Mouse (Mus musculus) cerebellum, adult 11-12 months (tissue): ENCODE measurements around the gene Pnmal1.
"Not testable (repeated sequence)": the region's sequence is repeated elsewhere in the genome, so short reads cannot be mapped to it uniquely, and the experiment has no call there.

Source experiments
- DNase-seq: peaks from one replicate; pipeline ENCODE4 v3.0.0; 2022

The Pnmal1 gene

DNA sequence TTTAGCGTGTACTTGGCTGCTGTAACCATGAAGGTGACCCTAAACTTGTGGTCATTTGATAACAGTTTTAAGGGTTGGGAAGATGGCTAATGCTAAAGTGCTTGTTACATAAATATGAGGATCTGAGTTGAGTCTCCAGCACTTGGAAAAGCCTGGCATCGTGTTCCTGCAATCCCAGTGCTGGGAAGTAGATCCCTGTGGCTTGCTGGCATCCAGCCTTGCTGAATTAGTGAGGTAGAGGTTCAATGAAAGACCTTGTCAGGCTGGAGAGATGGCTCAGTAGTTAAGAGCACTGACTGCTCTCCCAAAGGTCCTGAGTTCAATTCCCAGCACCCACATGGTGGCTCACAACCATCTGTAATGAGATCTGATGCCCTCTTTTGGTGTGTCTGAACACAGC is 5.7 kb upstream of the Pnmal1 start:
- DNase-seq: not testable (repeated sequence)

DNA sequence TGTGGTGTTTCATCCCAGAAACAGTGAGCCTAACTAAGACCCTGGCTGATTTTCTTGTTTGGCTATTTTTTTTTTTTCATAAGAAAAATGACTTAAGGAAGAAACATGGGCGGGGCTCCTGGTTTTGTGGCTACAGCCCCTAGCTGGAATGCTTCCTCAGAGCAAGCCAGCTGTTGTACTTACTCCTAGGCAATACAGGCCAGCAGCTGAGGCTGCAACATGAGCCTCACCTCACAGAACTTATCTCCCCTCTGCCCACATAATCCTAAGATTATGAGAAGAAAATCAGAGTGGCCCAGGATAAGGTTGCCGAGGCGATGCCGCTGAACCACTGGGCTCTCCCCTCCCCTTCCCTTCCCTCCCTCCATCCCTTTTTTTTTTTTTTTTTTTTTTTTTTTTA is 3.8 kb upstream of the Pnmal1 start:
- no peak for DNase-seq

DNA sequence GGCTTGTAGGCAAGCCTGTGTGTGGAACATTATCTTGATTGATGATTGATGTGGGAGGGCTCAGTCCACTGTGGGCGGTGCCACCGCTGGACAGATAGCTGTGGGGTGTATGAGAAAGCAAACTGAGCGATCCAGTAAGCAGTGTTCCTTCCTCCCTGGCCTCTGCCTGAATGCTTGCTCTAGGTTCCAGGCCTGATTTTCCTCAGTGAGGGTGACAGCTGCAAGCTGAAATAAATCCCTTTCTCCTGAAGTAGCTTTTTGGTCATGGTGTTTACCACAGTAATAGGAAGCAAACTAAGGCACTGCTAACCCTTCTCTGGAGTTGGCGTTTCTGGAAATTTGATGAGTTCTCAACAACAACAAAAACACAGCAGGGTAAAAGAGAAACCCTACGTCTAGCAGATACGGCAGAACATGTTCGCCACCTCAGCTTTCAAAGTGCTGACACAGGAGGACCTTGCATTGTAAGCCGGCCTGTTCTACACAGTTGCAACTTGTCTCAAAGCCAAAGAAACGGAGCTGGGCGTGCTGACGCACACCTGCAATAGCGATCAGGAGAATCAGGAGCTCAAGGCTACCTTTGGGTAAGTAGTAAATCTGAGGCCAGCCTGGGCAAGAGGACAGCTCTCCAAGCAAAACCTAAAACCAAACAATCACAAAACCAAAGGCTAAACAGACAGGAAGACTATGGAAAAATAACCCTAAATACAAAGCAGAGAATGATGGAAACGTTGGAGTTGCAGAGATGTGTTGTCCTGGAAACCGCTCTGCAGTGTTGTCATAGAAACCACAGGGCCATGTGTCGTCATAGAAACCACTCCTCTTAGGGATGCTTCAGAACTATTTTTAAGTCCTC is 2.8 kb upstream of the Pnmal1 start:
- DNase-seq: no peak

DNA sequence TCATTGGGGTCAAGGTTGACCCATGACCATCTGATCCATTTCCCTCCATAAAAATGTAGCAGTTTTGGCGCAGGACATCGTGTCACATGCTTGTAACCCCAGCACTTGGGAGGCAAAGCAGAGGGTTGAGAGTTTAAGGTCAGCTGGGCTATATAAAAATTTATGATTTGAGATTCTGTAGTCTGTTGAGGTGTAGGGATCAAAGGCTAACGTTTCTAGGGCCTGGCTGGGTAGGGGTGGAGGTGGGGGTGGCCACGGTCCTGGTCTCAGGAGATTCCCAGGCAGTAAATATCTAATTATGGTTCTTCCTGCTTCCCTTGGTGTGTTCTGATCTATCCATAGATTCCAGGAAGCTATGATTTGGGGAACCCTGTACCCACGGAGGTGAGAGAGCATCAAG is 2.2 kb downstream of the Pnmal1 start:
- DNase-seq: no peak

DNA sequence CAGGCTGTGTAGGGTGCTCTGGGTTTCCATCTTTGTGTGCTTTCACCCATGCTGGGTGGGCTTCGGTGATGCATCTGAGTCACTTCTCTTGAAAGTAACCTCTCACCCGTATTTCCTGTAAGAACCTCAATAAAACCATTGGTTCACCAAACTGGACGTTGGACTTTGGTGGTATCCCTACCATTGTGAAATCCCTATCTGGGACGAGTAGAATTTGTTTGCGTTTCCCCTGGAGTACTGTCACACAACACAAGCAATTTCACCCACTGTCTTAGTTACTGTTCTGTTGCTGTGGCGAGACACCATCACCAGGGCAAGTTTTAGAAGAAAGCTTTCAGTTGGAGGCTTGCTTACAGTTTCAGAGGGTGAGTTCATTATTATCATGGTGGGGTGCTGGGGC is 8.9 kb downstream of the Pnmal1 start:
- no peak for DNase-seq

DNA sequence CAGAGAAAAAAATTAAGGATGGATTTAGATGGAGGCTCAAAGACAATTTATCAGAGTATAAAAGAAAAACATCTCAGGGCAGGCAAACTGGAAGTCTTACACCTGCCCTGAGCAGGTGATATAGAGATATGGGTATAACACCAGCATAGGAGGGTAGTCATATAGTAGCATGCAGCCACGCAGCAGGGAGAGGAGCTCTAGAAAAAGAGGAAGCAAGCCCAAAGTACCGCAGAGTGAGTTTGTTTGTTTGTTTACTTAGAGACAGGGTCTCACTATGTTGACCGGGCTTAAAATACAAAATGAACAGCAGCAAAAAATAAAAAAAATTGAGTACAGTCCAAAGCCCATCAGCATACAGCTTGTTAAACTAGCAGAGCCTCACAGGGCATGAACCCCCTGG is 11.7 kb downstream of the Pnmal1 start:
- no peak for DNase-seq

DNA sequence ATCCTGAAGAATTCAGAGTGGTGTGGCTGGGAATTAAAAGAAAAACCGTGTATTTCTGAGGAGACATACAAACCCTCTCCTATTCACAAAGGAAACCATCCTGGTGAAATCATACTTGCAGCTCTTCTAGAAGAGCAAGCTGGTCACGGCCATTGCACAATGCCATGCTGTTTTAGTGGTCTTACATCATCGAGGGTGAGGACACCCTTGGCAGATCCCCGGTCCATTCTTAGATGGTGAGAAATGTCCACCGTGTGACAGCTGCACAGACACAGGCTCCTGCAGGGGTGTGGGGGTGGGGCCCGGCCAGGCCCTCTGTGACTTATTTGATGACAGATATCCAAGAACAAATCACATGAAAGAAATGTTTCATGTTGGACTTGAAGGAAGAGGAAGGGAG is 14.5 kb downstream of the Pnmal1 start:
- DNase-seq: no peak

DNA sequence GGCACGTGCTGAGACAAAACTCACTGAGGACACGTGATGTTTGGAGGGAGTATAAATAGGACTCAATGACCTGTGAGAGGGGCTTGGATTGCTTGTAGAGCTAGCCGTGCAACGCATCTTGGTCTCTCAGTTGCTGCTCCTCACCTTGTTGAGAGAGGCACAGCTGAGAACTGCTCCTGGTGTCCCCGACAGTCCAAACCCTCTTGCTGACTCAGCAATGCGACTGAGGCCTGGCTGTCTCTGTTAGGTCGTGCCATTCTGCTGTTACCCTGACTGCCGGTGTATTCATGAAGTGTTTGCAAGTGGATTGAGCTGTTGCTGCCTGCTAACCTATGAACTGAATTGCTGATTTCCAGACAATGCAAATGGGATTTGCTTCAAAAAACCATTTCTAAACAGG is 16.8 kb downstream of the Pnmal1 start:
- no peak for DNase-seq

DNA sequence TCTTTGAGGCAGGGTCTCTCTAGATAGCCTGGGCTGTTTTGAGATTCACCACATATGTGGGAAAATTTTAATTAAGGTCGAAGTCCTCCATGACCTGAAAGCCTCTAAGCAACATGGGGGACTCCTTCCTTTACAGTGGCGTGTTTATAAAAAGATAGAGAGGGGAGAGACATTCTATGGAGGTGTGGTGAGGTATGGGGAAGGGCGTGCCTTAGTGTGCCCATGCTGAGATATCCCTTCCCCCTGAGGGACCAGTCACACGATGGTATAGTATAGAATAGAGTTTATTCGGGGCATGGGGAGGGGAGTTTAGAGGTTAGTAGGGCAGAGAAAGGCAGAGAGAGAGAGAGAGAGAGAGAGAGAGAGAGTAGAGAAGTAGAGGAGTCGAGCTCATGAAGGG is 18.7 kb downstream of the Pnmal1 start:
- DNase-seq: no peak

DNA sequence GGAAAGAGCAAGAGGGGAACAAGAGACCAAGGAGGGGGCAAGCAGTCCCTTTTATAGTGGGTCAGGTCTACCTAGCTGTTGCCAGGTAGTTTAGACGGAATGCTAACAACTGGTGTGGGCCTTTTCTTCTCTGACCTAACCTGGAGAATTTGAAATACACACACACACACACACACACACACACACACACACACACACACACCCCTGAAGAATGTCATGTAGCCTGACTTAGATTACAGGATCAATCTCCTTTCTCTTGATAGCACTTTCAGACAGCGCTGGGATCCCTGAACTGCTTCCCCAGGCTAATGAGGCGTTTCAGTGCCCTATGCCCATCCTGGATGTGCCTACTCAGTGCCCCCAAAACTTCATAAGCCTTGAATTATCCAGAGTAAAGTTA is 19.1 kb downstream of the Pnmal1 start:
- no peak for DNase-seq

DNA sequence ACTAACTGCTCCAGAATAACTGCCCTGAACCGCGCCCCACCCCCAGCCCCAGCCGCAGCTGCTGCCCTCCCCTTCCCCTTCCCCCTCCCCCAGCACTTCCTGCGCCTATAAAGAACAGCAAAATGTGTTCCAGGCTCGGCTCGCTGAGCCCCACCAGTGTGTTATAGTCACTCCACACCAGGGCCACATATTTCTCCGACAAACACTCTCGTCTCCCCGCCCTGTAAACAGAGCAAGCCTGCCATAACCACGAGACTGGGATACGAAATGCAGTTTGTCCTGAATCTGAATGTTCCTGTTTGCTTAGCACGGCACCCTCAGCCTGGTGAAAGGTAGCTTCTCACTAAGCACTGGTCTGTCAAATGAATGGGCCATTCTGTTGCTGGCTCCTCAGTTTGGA is 20.9 kb downstream of the Pnmal1 start:
- DNase-seq: no peak

DNA sequence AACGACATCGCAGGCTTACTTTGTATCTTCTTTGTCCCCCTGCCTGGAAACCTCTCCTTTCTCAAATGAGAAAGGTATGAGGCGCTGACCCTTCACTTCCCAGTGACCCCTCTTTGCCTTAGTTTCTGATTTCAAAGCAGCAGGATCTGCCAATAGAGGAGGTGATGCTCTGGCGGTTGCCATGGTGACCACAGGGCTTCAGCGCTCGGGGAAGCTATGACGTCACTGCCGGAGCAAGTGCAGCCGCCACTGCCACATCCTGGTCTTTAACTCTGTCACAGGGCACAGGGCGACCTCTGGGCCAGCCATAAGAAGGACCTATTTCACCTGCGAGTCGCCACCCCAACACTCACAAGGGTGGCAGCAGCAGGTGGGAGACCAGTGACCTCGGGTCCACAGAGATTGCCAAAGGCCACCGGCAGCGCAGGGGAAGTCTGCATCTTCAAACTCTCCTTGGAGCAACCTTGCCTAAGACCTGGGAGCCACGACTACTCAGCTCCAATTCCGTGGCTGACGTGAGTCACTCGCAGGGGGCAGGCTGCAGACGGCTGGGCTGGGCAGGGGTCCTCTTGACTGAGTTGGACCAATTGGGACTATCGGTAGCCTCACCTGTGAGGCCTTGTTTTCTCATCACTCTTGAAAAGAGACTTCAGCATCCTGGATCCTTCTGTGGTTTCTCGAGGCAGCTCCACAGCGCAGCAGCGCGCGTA is 23.5 kb downstream of the Pnmal1 start, which contains the start of gene Gm42372:
Gene Gm42372, plus strand, starts transcription at position 228 of the 710 bp plus-strand sequence.
- peak; percentile 90 for DNase-seq

DNA sequence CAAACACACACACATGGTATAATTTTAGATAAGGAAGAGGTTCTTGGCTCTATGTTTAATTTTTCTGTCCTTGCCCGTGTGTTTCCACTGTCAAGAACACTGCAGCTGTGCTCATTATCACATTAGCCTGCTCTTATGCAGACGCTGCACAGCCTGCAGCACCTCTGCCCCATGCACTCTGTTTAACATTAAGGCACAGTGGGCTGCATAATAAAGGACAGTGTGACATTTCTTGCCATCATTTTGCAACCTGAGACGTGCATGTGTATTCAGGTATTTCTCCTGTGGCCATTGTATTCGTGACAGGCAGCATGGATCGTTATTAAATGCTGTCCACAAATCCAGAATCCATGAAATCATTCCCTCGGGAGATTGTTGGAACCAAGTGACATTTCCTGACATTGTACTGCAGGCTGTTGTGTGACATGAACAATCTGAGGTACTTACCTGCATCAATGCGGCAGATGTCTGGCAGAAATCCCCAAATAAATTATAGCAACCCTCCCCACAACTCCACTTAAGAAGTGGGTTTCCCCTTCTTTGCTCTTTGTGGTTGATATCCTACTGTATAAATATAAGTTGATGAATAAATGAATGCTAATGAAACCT is 28.2 kb downstream of the Pnmal1 start:
- no peak for DNase-seq

DNA sequence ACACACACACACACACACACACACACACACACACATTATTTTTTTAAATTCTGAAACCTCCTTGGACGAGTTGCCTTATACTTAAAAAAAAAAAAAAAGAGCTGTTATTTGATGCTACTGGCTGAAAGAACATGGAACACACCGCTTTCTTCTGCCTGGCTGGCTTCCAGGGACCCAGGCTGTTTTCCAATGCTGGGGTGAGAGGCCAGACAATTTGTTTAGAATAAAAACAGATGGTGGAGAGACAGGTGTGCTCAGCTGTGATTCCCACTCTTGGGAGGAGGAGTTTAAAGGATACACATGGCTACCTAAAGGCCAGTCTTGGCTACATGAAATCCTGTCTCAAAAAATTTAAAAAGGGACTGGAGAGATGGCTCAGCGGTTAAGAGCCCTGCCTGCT is 28.9 kb downstream of the Pnmal1 start:
- DNase-seq: peak; percentile 43

DNA sequence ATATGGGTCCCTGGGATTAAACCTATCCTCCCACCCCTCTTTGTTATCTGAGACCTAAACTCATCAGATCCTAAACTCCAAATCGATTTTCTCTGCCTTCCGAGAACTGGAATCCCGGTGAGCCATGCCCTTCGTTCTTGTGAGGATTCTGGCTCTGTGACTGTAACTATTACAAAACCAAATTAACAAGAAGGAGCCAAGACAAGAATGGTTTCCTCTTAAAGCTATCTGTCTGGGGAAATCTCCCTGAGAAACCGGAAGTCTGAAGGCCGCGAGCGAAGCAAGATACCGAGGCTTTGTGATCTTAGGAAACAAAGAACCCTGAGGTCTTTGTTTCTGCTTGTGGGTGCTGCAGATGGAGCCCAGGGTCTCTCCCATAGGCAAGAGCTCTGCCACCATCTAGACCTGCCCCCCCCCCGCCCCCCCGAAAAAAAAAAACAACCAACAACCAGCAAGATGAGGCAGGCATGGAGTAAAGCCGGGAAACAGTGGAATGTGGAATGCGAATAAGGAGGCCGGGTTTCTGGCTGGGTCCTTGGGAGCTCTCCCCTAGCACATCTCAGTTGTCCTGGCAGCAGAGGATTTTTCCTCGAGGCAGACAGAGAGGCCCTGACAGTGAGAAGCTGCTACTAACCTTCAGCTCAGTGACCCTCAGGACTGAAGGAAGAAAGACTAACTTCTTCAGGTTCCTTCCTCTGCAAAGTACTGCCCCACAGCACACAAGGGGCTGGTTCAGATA is 30.7 kb downstream of the Pnmal1 start:
- no peak for DNase-seq

DNA sequence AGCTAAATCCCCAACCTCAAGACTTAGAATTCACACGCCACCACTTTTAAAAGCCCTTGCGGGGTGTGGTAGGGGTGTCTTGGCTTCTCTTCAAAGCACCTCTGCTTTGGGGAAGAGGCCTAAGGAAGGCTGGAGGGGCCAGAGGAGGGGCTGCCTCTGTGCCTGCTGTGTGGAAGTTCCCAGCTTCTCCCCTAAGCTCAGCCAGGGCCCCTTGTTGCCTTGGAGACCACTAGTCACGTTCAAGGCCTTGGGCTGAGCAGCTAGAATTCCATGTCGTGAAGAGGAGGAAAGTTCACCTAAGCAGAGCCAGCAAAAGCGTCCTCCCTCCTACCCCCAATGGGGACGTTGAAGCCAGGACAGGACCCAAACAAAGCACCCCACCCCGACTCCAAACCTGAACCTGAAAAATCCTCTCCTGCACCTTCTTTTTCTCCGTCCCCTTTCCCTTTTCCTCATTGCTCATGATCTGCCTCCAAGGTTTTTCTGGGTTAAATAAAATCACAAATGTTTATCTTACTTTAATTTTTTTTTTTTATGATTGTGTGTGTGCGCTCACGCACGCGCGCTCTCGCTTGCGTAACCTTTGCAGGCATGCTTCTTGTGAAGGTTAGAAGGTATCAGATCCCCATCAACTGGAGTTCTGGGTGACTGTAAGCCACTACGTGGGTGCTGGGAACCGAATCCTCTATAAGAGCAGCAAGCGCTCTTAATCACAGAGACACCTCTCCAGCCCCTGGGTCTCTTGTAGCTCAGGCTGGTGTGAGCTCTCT is 32.4 kb downstream of the Pnmal1 start:
- DNase-seq: no peak

DNA sequence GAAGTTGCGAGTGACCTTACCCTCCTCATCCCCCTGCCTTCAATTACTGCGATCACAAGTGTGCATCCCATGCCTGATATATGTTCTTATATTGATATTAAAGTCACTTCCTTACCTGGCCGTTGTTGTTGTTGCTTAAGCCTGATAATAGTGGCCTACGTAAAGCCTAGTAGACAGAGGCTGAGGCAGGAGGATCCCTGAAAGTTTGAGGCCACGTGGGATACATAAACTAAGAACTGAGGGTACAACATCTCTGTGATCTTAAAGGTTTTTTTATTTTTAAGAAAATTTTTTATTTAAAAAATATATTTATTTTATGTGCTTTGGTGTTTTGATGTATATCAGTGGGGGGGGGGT is 33.0 kb downstream of the Pnmal1 start, which contains the start of gene Ccdc8:
Gene Ccdc8, plus strand, starts transcription at position 258 of the 357 bp plus-strand sequence.
- no peak for DNase-seq

DNA sequence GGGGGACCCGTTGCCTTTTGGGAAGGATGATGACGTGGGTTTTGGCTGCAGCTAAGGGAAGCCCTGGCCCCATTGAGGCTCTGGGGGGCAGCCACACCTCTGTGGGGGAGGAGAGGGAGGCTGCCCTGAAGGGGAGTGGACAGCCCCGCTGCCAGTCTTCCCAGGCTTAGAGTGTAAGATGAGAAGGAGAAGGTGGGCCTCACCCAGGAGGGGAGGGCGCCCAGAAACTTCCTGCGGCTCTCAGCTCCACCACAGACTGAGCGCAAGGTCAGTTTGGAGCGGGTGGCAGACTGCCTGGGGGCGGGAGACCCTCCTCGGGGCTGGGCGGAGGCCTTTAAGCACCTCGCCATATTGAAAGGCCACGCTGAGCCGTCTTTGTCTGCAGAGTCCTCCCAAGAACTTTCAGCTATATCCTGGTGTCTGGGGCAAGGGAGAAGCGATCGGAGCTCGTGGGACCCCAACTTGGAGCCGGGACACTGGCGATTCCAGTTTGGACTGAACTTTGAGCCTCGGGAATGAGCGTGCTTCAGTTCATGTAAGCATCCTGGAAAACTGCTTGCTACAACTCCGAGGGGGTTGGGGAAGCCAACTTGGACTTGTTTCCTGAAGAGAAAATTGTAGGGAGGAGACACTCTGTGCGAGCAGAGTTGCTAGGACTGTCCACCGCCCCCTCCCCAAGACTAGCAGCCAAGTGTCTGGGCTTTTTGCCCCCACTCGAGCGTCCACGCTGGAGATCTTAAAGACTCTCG is 34.3 kb downstream of the Pnmal1 start:
- no peak for DNase-seq

DNA sequence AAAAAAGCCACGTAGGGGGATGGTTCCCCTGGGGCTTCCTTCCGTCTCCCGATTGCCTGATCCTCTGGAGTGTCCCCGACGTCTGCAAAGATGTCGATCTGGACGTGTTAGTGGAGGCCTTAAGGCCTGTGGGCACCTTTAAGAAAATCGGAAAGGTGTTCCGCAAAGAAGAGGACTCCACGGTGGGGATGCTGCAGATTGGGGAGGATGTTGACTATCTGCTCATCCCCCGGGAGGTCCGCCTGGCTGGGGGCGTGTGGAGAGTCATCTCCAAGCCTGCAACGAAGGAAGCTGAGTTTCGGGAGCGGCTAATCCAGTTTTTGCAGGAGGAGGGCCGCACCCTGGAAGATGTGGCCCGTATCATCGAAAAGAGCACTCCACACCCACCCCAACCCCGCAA is 34.9 kb downstream of the Pnmal1 start:
- DNase-seq: no peak

DNA sequence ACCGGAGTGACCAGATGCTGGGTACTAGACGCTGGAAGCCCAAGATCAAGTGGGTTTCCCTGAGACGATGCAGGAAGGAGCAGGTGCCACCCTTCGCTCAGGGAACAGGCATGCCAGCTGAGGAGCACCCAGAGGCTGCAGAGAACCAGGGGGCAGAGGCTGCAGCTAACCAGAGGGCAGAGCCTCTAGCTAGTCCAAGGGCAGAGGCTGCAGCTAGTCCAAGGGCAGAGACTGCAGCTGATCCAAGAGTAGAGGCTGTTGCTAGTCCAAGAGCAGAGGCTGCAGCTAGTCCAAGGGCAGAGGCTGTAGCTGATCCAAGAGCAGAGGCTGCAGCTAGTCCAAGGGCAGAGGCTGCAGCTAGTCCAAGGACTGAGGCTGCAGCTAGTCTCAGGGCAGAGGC is 35.9 kb downstream of the Pnmal1 start:
- no peak for DNase-seq

DNA sequence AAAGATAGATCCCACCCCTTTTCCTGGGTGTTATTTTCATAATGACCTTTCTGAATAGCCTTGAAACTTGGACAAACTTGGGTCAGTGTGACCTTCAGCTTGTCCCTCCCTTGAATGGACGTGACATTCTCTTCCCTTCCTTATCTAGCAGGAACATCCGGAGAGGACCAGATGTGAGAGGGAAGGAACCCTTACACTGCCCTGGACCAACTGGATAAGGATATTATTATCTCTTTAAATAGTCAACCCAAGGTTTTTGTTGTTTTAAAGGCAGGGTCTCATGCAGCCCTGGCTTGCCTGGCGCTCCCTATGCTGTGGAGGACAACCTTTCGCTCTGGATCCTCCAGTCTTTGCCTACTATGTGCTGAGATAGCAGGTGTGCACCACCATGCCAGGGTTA is 39.8 kb downstream of the Pnmal1 start:
- no peak for DNase-seq

DNA sequence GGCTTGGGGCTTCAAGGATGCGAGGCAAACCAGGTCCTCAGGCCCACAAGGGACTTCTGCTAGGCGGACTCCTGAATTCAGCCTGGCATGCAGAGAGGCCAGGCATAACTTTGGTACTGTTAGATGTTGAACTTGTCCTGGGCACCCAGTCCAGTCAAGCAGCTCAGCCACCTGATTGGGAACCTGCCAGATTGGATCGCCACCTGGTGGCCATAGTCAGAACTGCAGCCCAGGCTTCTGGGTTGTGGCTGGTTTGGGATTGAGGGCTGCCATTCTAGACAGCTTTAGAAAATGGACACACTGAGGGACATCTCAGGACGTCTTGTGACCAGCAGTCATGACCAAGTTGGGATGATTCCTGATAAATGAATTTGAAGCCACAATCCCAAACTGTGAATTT is 40.2 kb downstream of the Pnmal1 start:
- peak; percentile 84 for DNase-seq
